Mouse (Mus musculus) megakaryocyte, adult 5-6 weeks (primary cell): ENCODE measurements around the gene Serpinf1. TPM values are rescaled to one million over a fixed set of nuclear protein-coding genes. Genes with fewer than 3 reads are reported as not detected.
A peak's percentile ranks its signal among the peaks of the same experiment; 100 is the strongest.

Experiments used
- ATAC-seq: 2 replicates; pipeline ENCODE4 v1.8.0; 2016; ENCODE audit warnings: mild to moderate bottlenecking, inconsistent platforms; ENCODE audit not compliant: poor library complexity, severe bottlenecking
- total RNA-seq, 2 experiments: library from RNA; stranded (forward) in 1 of 2; stranded (reverse) in 1 of 2; fragments of 153-499, 151-499 nt in 1 of 2; fragments of 221-1000, 200-1000 nt in 1 of 2; gene quantifications; 2 replicates each; pipeline versions ENCODE4 v1.2.3 to v1.2.4; 2015 to 2017

The Serpinf1 gene
- total RNA-seq (2015) (26.5 and 30.8 TPM in 2 replicates), total RNA-seq (2017) (36.2 and 39.2 TPM in 2 replicates)

GRCm38 (mm10) chr11:75422013-75422792 is at the start of gene Serpinf1:
Gene Serpinf1, minus strand, starts transcription at chr11:75422701.
- ATAC-seq, result no peak

GRCm38 (mm10) chr11:75470675-75471074 is 48.2 kb upstream of the Serpinf1 start:
- no peak for ATAC-seq

DNA sequence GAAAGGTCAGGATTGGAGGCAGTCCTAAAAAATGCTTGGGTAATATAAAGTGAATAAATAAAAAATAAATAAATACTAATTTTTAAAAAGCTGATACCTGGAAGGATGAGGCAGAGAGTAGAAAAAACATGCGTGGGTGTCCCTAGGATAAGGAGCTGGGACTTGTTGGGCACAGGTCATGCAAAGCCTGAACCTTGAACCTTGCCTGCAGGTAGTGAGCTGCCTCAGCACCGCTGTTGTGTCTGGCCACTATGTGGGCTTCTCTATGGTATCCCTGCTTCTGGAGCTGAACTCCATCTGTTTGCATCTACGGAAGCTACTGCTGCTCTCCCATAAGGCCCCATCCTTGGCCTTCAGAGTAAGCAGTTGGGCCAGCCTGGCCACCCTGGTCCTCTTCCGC is 46.8 kb upstream of the Serpinf1 start:
- no peak for ATAC-seq

DNA sequence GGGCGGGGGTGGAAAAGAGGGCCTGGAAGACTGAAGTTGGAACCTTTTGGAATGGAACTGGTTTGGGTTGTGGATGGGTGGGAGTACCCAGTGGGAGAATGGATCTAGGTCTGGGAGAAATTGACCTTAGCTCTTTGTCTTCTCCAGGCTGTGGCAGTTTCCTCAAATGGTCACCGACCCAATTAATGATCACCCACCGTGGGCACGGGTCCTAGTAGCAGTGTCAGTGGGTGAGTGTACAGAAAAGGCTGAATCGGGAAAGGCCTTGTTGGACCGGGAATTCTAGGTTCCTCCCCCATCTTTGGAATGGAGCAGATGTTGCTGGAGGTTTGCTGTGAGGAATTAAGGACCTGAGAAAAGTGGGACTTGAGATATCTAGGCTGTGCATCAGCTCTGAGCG is 45.9 kb upstream of the Serpinf1 start:
- ATAC-seq, result no peak

DNA sequence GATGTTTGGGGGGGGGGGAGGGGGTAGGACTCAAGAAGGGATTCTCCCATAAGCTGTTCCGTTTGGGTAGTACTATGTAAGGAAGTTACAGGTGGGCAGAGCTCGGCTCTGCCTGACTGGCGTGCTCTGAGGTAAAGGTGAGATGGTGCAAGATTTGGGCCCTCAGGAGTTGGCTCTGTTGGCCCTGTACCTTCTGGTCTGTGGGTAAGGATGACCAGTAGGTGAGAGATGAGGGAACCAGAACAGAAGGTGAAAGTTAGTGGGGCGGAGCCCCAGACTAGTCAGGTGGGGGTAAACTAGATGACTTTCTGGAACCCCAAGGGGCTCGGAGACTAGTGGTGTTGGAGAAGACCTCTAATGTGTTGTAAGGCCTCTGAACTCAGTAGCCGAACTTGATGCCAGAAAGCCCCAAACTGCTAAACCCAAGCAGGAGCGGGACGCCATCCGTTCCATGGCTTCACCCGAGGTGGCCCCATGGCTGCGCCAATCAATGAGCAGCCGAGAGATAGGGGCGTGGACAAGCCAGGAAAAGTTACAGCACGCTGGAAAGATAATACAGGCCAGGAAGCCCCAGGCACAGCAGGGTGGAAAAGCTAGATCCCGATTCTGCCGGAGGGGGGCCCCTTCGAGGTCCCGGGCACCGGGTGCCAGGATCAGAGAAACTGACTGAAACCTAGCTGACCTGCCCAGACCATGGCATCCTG is 45.2 kb upstream of the Serpinf1 start:
- ATAC-seq, result peak; percentile 60

- ATAC-seq, result no peak
Observed at GRCm38 (mm10) chr11:75466731-75467505, 44.4 kb upstream of the Serpinf1 start.

- no peak for ATAC-seq
Observed at GRCm38 (mm10) chr11:75465051-75465450, 42.5 kb upstream of the Serpinf1 start.

GRCm38 (mm10) chr11:75464417-75464816 is 41.9 kb upstream of the Serpinf1 start:
- ATAC-seq, result no peak

DNA sequence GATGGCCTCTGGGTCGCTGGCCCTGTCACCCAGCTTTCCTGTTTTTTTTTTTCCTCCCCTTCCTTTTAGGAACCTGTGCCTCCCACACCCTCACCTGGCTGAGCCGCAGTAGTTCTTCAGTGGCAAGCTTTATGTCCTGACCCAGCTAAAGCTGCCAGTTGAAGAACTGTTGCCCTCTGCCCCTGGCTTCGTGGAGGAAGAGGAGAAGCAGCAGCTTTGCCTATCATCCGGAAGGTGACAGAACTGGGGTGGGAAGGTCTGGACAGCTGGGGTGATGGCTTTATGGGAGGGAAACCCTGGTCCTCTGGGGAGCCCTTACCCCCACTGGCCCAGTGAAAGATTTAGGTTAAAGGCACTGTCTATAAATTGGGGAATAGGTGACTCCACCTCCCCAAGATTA is 41.1 kb upstream of the Serpinf1 start:
- no peak for ATAC-seq

DNA sequence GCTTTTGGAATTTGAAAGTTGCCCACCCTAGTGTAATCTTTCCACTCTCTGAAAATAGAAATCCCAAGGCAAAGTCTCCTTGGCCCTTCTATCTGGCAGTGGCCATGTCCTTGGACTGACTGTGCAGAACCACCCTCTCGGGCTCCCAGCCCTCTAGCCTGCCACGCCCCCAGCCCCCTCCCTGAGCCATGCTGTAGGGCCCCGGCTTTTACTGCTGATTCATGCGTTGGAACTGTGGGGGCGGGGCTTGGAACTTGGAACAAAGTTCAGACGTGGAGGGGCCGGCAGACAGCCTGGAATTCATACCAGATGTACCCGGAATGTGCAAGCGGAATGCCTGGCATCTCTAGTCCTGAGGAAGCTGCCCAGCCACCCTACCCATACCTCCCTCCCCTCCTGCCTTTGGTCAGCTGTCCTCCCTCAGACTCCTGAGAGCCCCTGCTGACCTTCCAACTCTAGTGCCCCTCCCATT is 40.4 kb upstream of the Serpinf1 start:
- ATAC-seq, result no peak

GRCm38 (mm10) chr11:75462253-75462783 is 39.8 kb upstream of the Serpinf1 start:
- peak; percentile 7; the same call in 1 of the 2 replicates for ATAC-seq

DNA sequence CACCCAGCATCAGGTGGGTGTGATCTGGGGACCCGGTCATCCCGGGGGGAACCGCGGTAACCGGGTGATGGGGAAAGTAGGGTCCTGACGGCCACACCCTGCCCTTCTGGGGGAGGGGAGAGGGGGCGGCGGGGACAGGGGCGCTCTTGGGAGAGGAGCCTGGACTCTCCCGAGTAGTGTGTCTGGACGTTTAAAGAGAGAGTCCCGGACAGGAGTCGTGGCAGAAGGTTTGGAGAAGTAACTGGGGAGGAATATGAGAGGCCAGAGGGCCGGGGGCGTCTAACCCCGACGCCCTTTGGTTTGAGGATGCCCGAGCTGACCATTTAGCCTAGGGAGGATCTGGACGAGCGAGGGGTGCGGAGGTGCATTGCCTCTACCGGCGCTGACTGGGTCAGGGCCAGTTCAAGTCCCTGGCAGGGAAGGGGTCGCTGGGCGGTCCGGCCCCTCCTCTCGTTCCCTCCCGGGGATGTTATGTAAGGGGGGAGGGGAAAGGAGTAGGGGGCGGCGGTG is 39.3 kb upstream of the Serpinf1 start:
- no peak for ATAC-seq

GRCm38 (mm10) chr11:75460844-75461742 is 38.6 kb upstream of the Serpinf1 start, which contains the start of gene Tlcd2:
Gene Tlcd2, plus strand, starts transcription at chr11:75461715.
- peak; percentile 69 for ATAC-seq

- ATAC-seq, result peak; percentile 45
Observed at GRCm38 (mm10) chr11:75460103-75460843, 37.8 kb upstream of the Serpinf1 start.

DNA sequence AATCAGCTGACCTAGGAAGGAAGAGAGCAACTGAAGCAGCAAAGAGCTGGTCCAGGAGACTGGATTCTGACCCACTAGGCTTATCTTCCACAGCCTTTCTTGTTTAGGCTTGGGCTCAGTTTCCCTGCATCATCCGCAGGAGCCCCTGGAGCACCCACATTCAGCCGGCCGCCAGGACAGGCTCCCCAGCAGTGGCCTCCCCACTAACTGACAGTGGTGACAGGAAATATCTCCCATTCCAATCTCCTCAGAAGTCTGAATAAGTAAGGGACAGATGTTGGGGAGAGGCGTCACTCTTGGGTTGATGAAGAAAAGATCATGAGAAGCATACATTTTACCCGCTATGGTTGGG is 37.2 kb upstream of the Serpinf1 start:
- no peak for ATAC-seq

DNA sequence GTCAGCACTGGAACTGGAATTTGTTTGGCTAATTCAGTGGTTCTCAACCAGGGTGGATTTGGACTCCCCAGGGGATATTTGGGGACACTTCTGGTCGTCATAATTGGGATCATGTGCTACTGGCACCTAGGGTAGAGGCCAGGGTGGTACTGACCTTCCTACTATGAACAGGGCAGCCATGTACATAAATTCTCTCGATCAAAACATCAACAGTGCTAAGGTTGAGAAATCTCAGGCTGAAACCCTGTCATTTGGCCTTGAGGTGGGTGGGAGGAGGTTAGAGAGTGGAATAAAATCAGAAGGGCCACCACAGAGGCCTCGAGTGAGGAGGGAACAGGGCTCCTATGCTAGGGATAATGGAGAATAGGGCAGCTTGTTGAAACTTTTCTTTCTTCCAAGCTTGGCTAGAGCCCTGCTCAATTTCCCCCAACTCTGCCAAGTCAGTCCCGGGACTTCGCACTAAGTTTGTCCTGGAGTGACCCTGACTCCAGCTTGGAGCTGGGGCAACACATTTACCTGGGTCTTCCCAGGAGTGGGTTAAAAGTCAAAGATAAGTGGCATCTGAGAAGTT is 36.7 kb upstream of the Serpinf1 start:
- no peak for ATAC-seq

- ATAC-seq, result 0 out of 2 replicates have a peak, but pooled peaks have one; percentile 2
Observed at GRCm38 (mm10) chr11:75458628-75459041, 36.1 kb upstream of the Serpinf1 start.

DNA sequence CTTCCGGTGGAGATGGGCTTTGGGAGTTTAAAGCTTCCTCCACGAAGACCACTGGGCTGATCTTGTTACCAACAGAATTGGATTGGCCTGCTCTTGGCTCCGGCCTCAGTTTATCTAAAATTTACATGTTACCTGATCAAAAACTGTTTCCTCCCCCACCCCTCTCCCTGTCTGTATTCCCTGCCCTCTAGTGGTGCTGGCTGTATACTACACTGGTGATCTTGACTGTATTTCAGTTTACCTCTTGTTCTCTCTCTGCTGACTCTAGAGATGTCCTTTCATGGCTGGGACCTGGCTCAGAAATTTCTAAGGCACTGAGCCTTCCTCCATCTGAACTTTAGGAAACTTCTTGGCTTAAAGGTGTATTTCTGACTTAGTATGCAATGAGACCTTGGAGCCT is 35.7 kb upstream of the Serpinf1 start:
- no peak for ATAC-seq

DNA sequence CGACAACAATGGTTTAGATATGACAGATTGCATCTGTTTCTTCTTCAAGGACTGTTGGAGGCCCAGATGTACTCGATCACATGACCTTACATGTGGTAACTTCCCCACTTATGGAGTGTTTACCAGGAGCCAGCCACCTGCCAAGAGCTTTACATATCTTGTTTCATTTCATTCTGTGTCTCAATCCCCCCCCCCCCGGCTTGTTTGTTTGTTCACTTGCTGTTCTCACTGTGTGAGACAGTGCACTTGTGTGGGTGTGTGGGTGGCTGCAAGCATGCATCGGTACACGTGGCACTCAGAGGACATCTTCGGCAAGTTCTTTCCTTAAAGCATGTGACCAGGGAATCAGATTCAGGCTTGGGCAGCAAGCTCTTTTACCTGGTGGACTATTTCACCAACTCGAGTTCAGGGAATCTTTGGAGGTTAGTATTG is 34.0 kb upstream of the Serpinf1 start:
- ATAC-seq, result no peak
